Mouse (Mus musculus) midbrain, postnatal 0 days (tissue): ENCODE results near the gene Odr4. TPM values are rescaled to one million over a fixed set of nuclear protein-coding genes. Genes with fewer than 3 reads are reported as not detected.
A peak's percentile ranks its signal among the peaks of the same experiment; 100 is the strongest.

Experiments
- ATAC-seq: fragments of 200-750 bp; cut with Nextera tagmentation; 2 replicates; pipeline ENCODE4 v1.8.0; 2017; ENCODE audit warnings: moderate number of reproducible peaks, mild to moderate bottlenecking, moderate TSS enrichment, moderate library complexity; ENCODE audit not compliant: low FRiP score
- DNase-seq: peaks from one replicate; pipeline ENCODE4 v3.0.0-alpha.2; 2015; ENCODE audit warnings: low spot score
- H3K27ac ChIP-seq: fragments of 300-500 bp; sonication (generic); 2 replicates; pipeline ENCODE4 v1.5.1; 2014; ENCODE audit warnings: low read depth, mild to moderate bottlenecking, low read length, mixed read lengths
- H3K27me3 ChIP-seq: fragments of 300-500 bp; sonication (generic); 2 replicates; pipeline ENCODE4 v1.6.1; 2014; ENCODE audit warnings: low read length, control low read depth, mixed read lengths; ENCODE audit not compliant: insufficient read depth
- H3K36me3 ChIP-seq: fragments of 300-500 bp; sonication (generic); 2 replicates; pipeline ENCODE4 v1.6.1; 2014; ENCODE audit warnings: low read length, control low read depth, mixed read lengths; ENCODE audit not compliant: insufficient read depth
- H3K4me1 ChIP-seq: fragments of 300-500 bp; sonication (generic); 2 replicates; pipeline ENCODE4 v1.6.1; 2014; ENCODE audit warnings: mild to moderate bottlenecking, control low read depth, antibody characterized with exemption, low read length, mixed read lengths; ENCODE audit not compliant: insufficient read depth
- H3K4me2 ChIP-seq: fragments of 300-500 bp; sonication (generic); 2 replicates; pipeline ENCODE4 v1.6.1; 2014; ENCODE audit warnings: low read depth, mild to moderate bottlenecking, low read length, mixed read lengths; ENCODE audit not compliant: poor library complexity, severe bottlenecking
- H3K4me3 ChIP-seq: fragments of 300-500 bp; sonication (generic); 2 replicates; pipeline ENCODE4 v1.5.1; 2014; ENCODE audit warnings: low read depth, mild to moderate bottlenecking, low read length, moderate library complexity
- H3K9ac ChIP-seq: fragments of 300-500 bp; sonication (generic); replicated peaks from 2 replicates; pipeline ENCODE4 v1.6.1; 2014; ENCODE audit warnings: mild to moderate bottlenecking, low read length, moderate library complexity, mixed read lengths; ENCODE audit not compliant: poor library complexity, severe bottlenecking
- H3K9me3 ChIP-seq: fragments of 300-500 bp; sonication (generic); 2 replicates; pipeline ENCODE4 v1.6.1; 2016; ENCODE audit warnings: low read length, control low read depth
- CTCF ChIP-seq: IDR thresholded peaks from 2 replicates; pipeline ENCODE4 v1.5.1; 2016; ENCODE audit warnings: antibody characterized with exemption, mild to moderate bottlenecking
- WGBS: fragments of 180-500 bp; shearing (Covaris S2); extraction: QIAGEN DNeasy Blood & Tissue Kit; methylation state at CpG from one replicate; pipeline ENCODE4 v1.1.7; 2014; 5-methylcytosine and 5-hydroxymethylcytosine counted together
- polyA plus RNA-seq: library from polyadenylated mRNA; unstranded; fragments of >200 nt; fragmentation: Nextera tagmentation; extraction: Ambion mirVana; gene quantifications from 2 replicates; pipeline ENCODE4 v1.2.1, GENCODE M21; 2015
- total RNA-seq: library from RNA; depleted of rRNA; stranded (reverse); fragments of >200 nt; gene quantifications from 2 replicates; pipeline ENCODE4 v1.2.3, GENCODE M21; 2014

The Odr4 gene
- total and polyA plus RNA-seq, 2 experiments from 2014 or later, result 20.1 to 44.3 TPM

- peak overlapping the region; percentile 78 for H3K27ac ChIP-seq
- no peak for TF ChIP-seq CTCF
- peak overlapping the region; percentile 73 for H3K9ac ChIP-seq
- under 1% methylated on average over 27 of the region's 27 CpGs for WGBS
- no peak for DNase-seq
- no peaks in the 10 kb centered on the region for H3K27me3 ChIP-seq
- no peaks in the 10 kb centered on the region; the same call in 1 of the 2 replicates for H3K4me1 ChIP-seq
- peaks cover 12% of the 10 kb centered on the region for H3K36me3 ChIP-seq
- peak; percentile 50 for ATAC-seq
- peak overlapping the region; percentile 79 for H3K4me3 ChIP-seq
- no peaks in the 10 kb centered on the region for H3K9me3 ChIP-seq
- H3K4me2 ChIP-seq, result peak overlapping the region; percentile 64
Observed at GRCm38 (mm10) chr1:150393488-150393852, 590 bp upstream of the Odr4 start.

GRCm38 (mm10) chr1:150391931-150392637 lies 796 bp downstream of the Odr4 start:
- peaks cover 21% of the 10 kb centered on the region for H3K36me3 ChIP-seq
- no peaks in the 10 kb centered on the region; the same call in 1 of the 2 replicates for H3K4me1 ChIP-seq
- H3K9ac ChIP-seq, result peak overlapping the region; percentile 70
- H3K9me3 ChIP-seq, result no peaks in the 10 kb centered on the region
- peak; percentile 38 for ATAC-seq
- H3K4me3 ChIP-seq, result peak overlapping the region; percentile 79
- 23% methylated on average over 11 of the region's 11 CpGs for whole genome bisulfite sequencing
- TF ChIP-seq CTCF, result no peak
- DNase-seq, result no peak
- no peaks in the 10 kb centered on the region for H3K27me3 ChIP-seq
- H3K27ac ChIP-seq, result peak overlapping the region; percentile 91
- peak overlapping the region; percentile 57 for H3K4me2 ChIP-seq

GRCm38 (mm10) chr1:150389390-150390129 lies 3.3 kb downstream of the Odr4 start:
- peaks cover 13% of the 10 kb centered on the region for H3K36me3 ChIP-seq
- no peak overlapping the region for H3K27ac ChIP-seq
- H3K27me3 ChIP-seq, result no peaks in the 10 kb centered on the region
- no peaks in the 10 kb centered on the region; the same call in 1 of the 2 replicates for H3K4me1 ChIP-seq
- DNase-seq, result no peak
- WGBS, result 88% methylated on average over 6 of the region's 6 CpGs
- no peak overlapping the region for H3K9ac ChIP-seq
- no peak overlapping the region for H3K4me3 ChIP-seq
- no peaks in the 10 kb centered on the region for H3K9me3 ChIP-seq
- no peak overlapping the region for H3K4me2 ChIP-seq
- no peak for TF ChIP-seq CTCF
- ATAC-seq, result no peak

- no peaks in the 10 kb centered on the region; the same call in 1 of the 2 replicates for H3K4me1 ChIP-seq
- peaks cover 17% of the 10 kb centered on the region for H3K36me3 ChIP-seq
- H3K9ac ChIP-seq, result no peak overlapping the region
- no peak overlapping the region for H3K4me3 ChIP-seq
- H3K9me3 ChIP-seq, result no peaks in the 10 kb centered on the region
- DNase-seq (no peak), ATAC-seq (no peak)
- no peak overlapping the region for H3K4me2 ChIP-seq
- 97% methylated on average over 9 of the region's 9 CpGs for WGBS
- TF ChIP-seq CTCF, result no peak
- H3K27me3 ChIP-seq, result no peaks in the 10 kb centered on the region
- H3K27ac ChIP-seq, result no peak overlapping the region
Observed at GRCm38 (mm10) chr1:150387572-150387971, 5.3 kb downstream of the Odr4 start.

- H3K27ac ChIP-seq, result no peak overlapping the region
- peaks cover 18% of the 10 kb centered on the region for H3K36me3 ChIP-seq
- no peak for ATAC-seq
- H3K4me1 ChIP-seq, result no peaks in the 10 kb centered on the region
- TF ChIP-seq CTCF, result no peak
- H3K4me2 ChIP-seq, result no peak overlapping the region
- H3K4me3 ChIP-seq, result no peak overlapping the region
- DNase-seq, result no peak
- 96% methylated on average over 4 of the region's 4 CpGs for WGBS
- H3K9ac ChIP-seq, result no peak overlapping the region
- no peaks in the 10 kb centered on the region for H3K27me3 ChIP-seq
- H3K9me3 ChIP-seq, result no peaks in the 10 kb centered on the region
Observed at GRCm38 (mm10) chr1:150384138-150384537, 8.7 kb downstream of the Odr4 start.

GRCm38 (mm10) chr1:150374247-150374646 lies 18.6 kb downstream of the Odr4 start:
- no peaks in the 10 kb centered on the region for H3K9me3 ChIP-seq
- WGBS, result 92% methylated on average over 2 of the region's 2 CpGs
- no peaks in the 10 kb centered on the region for H3K4me1 ChIP-seq
- peak; percentile 50 for TF ChIP-seq CTCF
- H3K27me3 ChIP-seq, result no peaks in the 10 kb centered on the region
- H3K36me3 ChIP-seq, result peaks cover 3% of the 10 kb centered on the region; the same call in 1 of the 2 replicates
- DNase-seq (no peak), ATAC-seq (no peak)
- no peak overlapping the region for H3K4me2 ChIP-seq
- H3K27ac ChIP-seq, result no peak overlapping the region
- H3K4me3 ChIP-seq, result no peak overlapping the region
- H3K9ac ChIP-seq, result no peak overlapping the region
